Mouse (Mus musculus) cortical plate, adult 2 months (tissue): ENCODE measurements around the gene Pop7.

Source experiments
- CTCF ChIP-seq: fragments of 200-500 bp; IDR thresholded peaks from 2 replicates; pipeline ENCODE4 v1.5.1; 2011; ENCODE audit warnings: mild to moderate bottlenecking, control low read depth, low read length; ENCODE audit not compliant: insufficient read depth; ENCODE audit errors: extremely low read depth
- POLR2A ChIP-seq: fragments of 200-500 bp; IDR thresholded peaks from 2 replicates; pipeline ENCODE4 v1.6.1; 2011; ENCODE audit warnings: mild to moderate bottlenecking, low read length, control low read depth; ENCODE audit not compliant: insufficient read depth; ENCODE audit errors: extremely low read depth

DNA sequence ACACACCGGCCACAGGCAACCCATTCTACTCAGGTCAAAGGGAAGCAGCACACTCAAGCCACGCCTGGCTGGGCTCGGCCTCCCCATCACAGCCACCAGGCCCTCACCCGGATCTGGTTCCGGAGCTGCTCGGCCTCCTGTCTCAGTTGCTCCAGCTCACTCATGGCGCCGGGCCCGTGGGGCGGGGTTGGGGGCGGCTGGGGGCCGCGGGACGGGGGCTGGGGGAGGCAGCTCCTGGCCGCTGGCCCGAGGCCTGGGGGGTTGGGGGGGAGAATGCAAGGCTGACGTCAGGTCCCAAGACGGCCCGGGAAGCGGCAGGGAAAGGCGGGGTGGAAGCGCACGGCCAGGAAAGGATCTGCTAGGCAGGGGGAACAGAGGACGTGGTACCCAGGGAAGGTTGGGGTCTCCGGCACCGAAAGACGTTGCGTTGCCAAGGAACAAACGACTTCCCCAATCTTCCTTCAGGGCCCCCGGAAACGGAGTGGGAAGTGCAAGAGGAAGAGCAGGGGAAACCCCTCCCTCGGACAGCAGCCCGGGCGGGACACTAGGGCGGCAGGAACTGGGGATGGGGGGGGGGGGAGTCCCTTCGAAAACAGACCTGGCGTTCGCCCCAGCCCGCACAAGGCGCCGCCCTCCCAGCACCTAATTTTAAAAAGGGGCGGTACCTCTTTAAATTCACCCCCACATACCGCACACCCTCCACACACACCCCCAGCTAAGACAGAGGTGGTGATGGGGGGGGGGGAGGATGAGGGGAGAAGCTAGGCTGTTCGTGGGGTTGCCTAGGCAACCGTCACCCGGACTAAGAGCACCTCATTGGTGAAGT is 28.5 kb upstream of the Pop7 start:
- TF ChIP-seq POLR2A (no peak), CTCF (no peak)
